Mouse (Mus musculus) midbrain, embryonic 14.5 days (tissue): Measurements from ENCODE around the gene Chst15. TPM values are rescaled to one million over a fixed set of nuclear protein-coding genes. Genes with fewer than 3 reads are reported as not detected.

Experiments
- ATAC-seq: fragments of 200-750 bp; cut with Nextera tagmentation; 2 replicates; pipeline ENCODE4 v1.8.0; 2017; ENCODE audit warnings: moderate number of reproducible peaks, moderate library complexity; ENCODE audit not compliant: low FRiP score, low TSS enrichment
- DNase-seq: peaks from one replicate; pipeline ENCODE4 v3.0.0-alpha.2; 2015
- H3K27ac ChIP-seq: fragments of 300-500 bp; sonication (generic); replicated peaks from 2 replicates; pipeline ENCODE4 v1.5.1; 2014; ENCODE audit warnings: mild to moderate bottlenecking, low read depth, low read length, moderate library complexity
- H3K27me3 ChIP-seq: fragments of 300-500 bp; sonication (generic); 2 replicates; pipeline ENCODE4 v1.6.1; 2014; ENCODE audit warnings: low read length, control low read depth, mixed read lengths; ENCODE audit not compliant: control insufficient read depth, insufficient read depth
- H3K36me3 ChIP-seq: fragments of 300-500 bp; sonication (generic); 2 replicates; pipeline ENCODE4 v1.6.1; 2014; ENCODE audit warnings: low read length, control low read depth; ENCODE audit not compliant: control insufficient read depth, insufficient read depth
- H3K4me1 ChIP-seq: fragments of 300-500 bp; sonication (generic); 2 replicates; pipeline ENCODE4 v1.6.1; 2014; ENCODE audit warnings: mild to moderate bottlenecking, antibody characterized with exemption, low read length, control low read depth; ENCODE audit not compliant: control insufficient read depth, insufficient read depth
- H3K4me2 ChIP-seq: fragments of 300-500 bp; sonication (generic); 2 replicates; pipeline ENCODE4 v1.6.1; 2014; ENCODE audit warnings: mild to moderate bottlenecking, low read length, moderate library complexity
- H3K4me3 ChIP-seq: fragments of 300-500 bp; sonication (generic); replicated peaks from 2 replicates; pipeline ENCODE4 v1.5.1; 2014; ENCODE audit warnings: low read depth, low read length
- H3K9ac ChIP-seq: fragments of 300-500 bp; sonication (generic); replicated peaks from 2 replicates; pipeline ENCODE4 v1.6.1; 2014; ENCODE audit warnings: mild to moderate bottlenecking, low read length, moderate library complexity
- H3K9me3 ChIP-seq: fragments of 300-500 bp; sonication (generic); 2 replicates; pipeline ENCODE4 v1.6.1; 2016; ENCODE audit warnings: low read length, control low read depth, mixed read lengths; ENCODE audit not compliant: control insufficient read depth
- WGBS: fragments of 180-500 bp; shearing (Covaris S2); extraction: QIAGEN DNeasy Blood & Tissue Kit; methylation state at CpG from one replicate; pipeline ENCODE4 v1.1.7; 2014; 5-methylcytosine and 5-hydroxymethylcytosine counted together
- polyA plus RNA-seq: library from polyadenylated mRNA; unstranded; fragments of >200 nt; fragmentation: Nextera tagmentation; extraction: Ambion mirVana; gene quantifications from 2 replicates; pipeline ENCODE4 v1.2.1, GENCODE M21; 2014

Gene Chst15
- polyA plus RNA-seq, 1 experiment from 2014 or later, result 17.8 TPM

DNA sequence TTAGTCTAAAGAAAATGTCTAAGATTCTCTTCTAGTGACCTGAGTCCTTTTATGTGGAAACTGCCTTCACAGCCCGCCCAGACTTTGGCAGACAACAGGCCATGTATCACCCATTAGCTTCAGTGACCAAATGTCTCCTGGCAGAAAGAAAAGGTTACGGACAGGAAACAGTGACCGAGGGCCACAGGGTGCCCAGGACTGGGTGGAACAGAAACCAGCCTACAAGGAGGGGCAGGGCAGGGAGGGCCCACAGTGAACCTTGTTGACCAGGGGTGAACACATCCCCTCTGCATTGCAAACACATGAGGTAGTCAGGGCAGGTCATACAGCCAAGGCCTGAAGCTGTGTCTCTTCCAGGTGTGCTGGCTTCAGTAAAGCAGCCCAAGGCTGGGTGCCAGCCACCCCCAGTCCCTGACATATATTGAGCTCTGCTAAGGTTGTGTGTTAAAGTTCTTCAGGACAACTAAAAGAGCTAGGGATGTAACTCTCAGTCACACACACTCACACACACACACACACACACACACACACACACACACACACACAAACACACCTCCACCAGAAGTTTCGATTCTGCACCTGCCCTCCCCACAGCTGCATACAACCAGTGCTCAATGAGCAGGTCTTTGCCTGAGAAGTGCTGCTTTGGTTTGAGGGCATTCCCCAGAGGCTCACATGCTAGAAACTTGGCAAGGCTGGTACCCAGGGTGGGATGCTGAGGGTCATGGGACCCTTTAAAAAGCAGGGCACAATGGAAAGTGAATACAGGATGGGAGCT is 49.1 kb downstream of the Chst15 start:
- ATAC-seq (no peak), DNase-seq (no peak)
- no peaks in the 10 kb centered on the region for H3K9me3 ChIP-seq
- H3K4me2 ChIP-seq, result no peak overlapping the region
- WGBS, result 94% methylated on average over 4 of the region's 4 CpGs
- peaks cover 8% of the 10 kb centered on the region for H3K36me3 ChIP-seq
- H3K4me3 ChIP-seq, result no peak overlapping the region
- H3K9ac ChIP-seq, result no peak overlapping the region
- no peak overlapping the region for H3K27ac ChIP-seq
- peaks cover 9% of the 10 kb centered on the region; the same call in 1 of the 2 replicates for H3K4me1 ChIP-seq
- no peaks in the 10 kb centered on the region for H3K27me3 ChIP-seq

- no peaks in the 10 kb centered on the region for H3K9me3 ChIP-seq
- ATAC-seq, result no peak
- no peak overlapping the region for H3K9ac ChIP-seq
- H3K4me1 ChIP-seq, result peaks cover 25% of the 10 kb centered on the region; the same call in 1 of the 2 replicates
- WGBS, result 72% methylated on average over 3 of the region's 3 CpGs
- peaks cover 8% of the 10 kb centered on the region for H3K36me3 ChIP-seq
- no peak overlapping the region for H3K4me3 ChIP-seq
- no peak for DNase-seq
- H3K27ac ChIP-seq, result peak overlapping the region; percentile 76
- no peak overlapping the region for H3K4me2 ChIP-seq
- no peaks in the 10 kb centered on the region for H3K27me3 ChIP-seq
Observed at GRCm38 (mm10) chr7:132264763-132265162, 52.3 kb downstream of the Chst15 start.

DNA sequence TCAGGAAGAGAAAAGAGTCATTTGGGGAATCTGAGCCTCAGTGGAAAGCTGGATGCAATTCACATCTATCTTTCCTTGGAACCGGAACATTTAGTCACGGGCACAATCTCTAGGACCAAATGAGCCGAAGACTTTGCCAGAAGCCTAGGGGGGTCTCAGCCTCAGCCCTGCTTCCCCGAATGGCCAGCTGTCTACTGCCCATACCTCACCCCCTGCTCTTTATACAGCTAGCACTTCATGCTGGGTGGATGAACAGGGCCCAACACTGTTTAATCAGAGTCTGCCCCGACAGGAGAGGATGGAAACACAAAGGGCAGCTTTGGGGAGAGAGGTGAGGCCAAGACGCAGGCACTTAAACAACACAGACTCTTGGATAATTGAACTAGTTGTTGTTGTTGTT is 53.8 kb downstream of the Chst15 start:
- peaks cover under 1% of the 10 kb centered on the region for H3K36me3 ChIP-seq
- H3K9me3 ChIP-seq, result no peaks in the 10 kb centered on the region
- H3K4me2 ChIP-seq, result no peak overlapping the region
- no peak for DNase-seq
- no peak for ATAC-seq
- no peak overlapping the region for H3K4me3 ChIP-seq
- peaks cover 25% of the 10 kb centered on the region; the same call in 1 of the 2 replicates for H3K4me1 ChIP-seq
- 19% methylated on average over 6 of the region's 6 CpGs for WGBS
- no peak overlapping the region for H3K9ac ChIP-seq
- H3K27ac ChIP-seq, result peak overlapping the region; percentile 76
- no peaks in the 10 kb centered on the region for H3K27me3 ChIP-seq

DNA sequence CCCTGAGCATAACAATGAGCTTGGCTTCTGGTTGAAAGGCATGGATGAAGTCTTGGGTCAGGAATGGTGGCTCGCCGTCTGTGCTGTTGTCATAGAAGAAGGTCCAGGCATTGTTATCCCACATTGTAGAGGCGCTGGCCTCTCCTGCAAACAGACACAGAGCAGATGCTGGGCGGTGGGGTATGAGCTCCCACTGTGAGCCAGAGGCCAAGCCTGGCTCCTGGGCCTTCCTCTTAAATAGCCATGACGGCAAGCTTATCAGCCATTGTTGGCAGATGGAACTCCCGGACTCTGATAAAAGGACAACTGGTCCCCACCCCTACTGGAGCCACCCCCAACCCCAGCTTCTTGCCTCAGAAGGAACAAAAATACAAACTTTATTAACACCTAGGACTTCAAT is 54.3 kb downstream of the Chst15 start:
- peak; percentile 79 for ATAC-seq

GRCm38 (mm10) chr7:132261885-132262284 is 55.1 kb downstream of the Chst15 start:
- Histone ChIP-seq H3K4me3 (no peak overlapping the region), H3K27me3 (no peaks in the 10 kb centered on the region), H3K4me2 (no peak overlapping the region), H3K27ac (peak overlapping the region; percentile 6; the same call in 1 of the 2 replicates), H3K9me3 (no peaks in the 10 kb centered on the region), H3K9ac (no peak overlapping the region), H3K36me3 (peaks cover 3% of the 10 kb centered on the region; the same call in 1 of the 2 replicates), H3K4me1 (peaks cover 25% of the 10 kb centered on the region; the same call in 1 of the 2 replicates)
- ATAC-seq, result no peak
- no peak for DNase-seq
- 24% methylated on average over 3 of the region's 3 CpGs for WGBS

More for the DNA sequence above, 54.3 kb downstream of the Chst15 start:
- Histone ChIP-seq H3K4me2 (no peak overlapping the region), H3K9me3 (no peaks in the 10 kb centered on the region), H3K4me3 (no peak overlapping the region), H3K36me3 (no peaks in the 10 kb centered on the region; the same call in 1 of the 2 replicates), H3K27me3 (no peaks in the 10 kb centered on the region), H3K9ac (no peak overlapping the region), H3K27ac (peak overlapping the region; percentile 76), H3K4me1 (peaks cover 25% of the 10 kb centered on the region; the same call in 1 of the 2 replicates)
- 3% methylated on average over 6 of the region's 6 CpGs for WGBS
- peak; percentile 62 for DNase-seq

GRCm38 (mm10) chr7:132260632-132261031 is 56.4 kb downstream of the Chst15 start:
- no peak overlapping the region for H3K27ac ChIP-seq
- H3K4me3 ChIP-seq, result no peak overlapping the region
- ATAC-seq (no peak), DNase-seq (no peak)
- H3K36me3 ChIP-seq, result 0 out of 2 replicates have a peak, but pooled peaks cover 3% of the 10 kb centered on the region
- H3K9me3 ChIP-seq, result no peaks in the 10 kb centered on the region
- no peak overlapping the region for H3K4me2 ChIP-seq
- H3K9ac ChIP-seq, result no peak overlapping the region
- 73% methylated on average over 5 of the region's 5 CpGs for WGBS
- no peaks in the 10 kb centered on the region for H3K27me3 ChIP-seq
- H3K4me1 ChIP-seq, result peaks cover 25% of the 10 kb centered on the region; the same call in 1 of the 2 replicates

- H3K27me3 ChIP-seq, result no peaks in the 10 kb centered on the region
- peaks cover 20% of the 10 kb centered on the region; the same call in 1 of the 2 replicates for H3K4me1 ChIP-seq
- H3K36me3 ChIP-seq, result 0 out of 2 replicates have a peak, but pooled peaks cover 3% of the 10 kb centered on the region
- no peak overlapping the region for H3K27ac ChIP-seq
- no peak for DNase-seq
- H3K9ac ChIP-seq, result no peak overlapping the region
- no peak for ATAC-seq
- WGBS, result 49% methylated on average over 7 of the region's 7 CpGs
- H3K4me2 ChIP-seq, result no peak overlapping the region
- no peaks in the 10 kb centered on the region for H3K9me3 ChIP-seq
- no peak overlapping the region for H3K4me3 ChIP-seq
Observed at GRCm38 (mm10) chr7:132258817-132259216, 58.2 kb downstream of the Chst15 start.

DNA sequence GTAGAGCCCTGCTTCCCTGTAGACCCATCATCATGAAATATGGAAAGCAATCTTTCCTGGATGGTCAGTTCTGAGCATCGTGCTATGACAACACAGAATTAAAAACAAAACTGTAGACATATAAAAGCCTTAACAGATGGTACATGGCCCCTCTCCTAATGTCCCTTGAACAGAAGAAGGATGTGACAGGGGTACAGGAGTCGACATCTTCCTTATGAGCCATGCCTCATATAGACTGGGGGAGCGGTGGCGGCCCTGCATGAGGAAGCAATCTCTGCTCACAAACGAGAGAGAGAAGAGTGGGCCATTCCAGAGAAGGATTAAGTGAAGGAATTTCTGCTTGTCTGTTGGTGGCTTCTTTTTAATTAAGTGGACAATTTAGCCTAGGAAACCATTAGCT is 58.8 kb downstream of the Chst15 start:
- H3K4me1 ChIP-seq, result peaks cover 20% of the 10 kb centered on the region; the same call in 1 of the 2 replicates
- H3K9ac ChIP-seq, result no peak overlapping the region
- no peak overlapping the region for H3K4me3 ChIP-seq
- H3K9me3 ChIP-seq, result no peaks in the 10 kb centered on the region
- 0 out of 2 replicates have a peak, but pooled peaks cover 3% of the 10 kb centered on the region for H3K36me3 ChIP-seq
- no peak overlapping the region for H3K4me2 ChIP-seq
- DNase-seq (no peak), ATAC-seq (no peak)
- 69% methylated on average over 5 of the region's 5 CpGs for WGBS
- H3K27ac ChIP-seq, result no peak overlapping the region
- H3K27me3 ChIP-seq, result no peaks in the 10 kb centered on the region

DNA sequence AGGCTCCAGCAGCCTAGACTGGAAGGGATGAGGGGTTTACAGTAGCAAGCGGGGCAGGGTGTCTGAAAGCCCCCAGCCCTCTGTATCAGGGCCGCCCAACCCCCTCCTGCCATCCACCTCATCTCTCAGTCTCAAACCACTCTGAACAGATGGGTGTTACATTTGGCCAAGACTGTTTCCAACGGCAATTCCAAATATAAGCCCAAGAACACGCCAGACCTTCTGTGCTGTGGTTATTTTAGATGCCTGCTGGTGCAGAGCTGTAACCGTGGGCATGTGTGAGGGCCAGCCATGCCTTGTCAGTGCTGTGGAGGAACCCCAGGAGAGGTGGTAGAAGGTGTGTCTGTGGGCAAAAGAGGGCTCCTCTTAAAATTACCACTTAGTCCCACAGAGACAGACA is 63.5 kb downstream of the Chst15 start:
- no peak overlapping the region for H3K4me3 ChIP-seq
- WGBS, result 86% methylated on average over 5 of the region's 5 CpGs
- H3K4me1 ChIP-seq, result 0 out of 2 replicates have a peak, but pooled peaks cover 3% of the 10 kb centered on the region
- no peak overlapping the region for H3K4me2 ChIP-seq
- ATAC-seq, result no peak
- DNase-seq, result no peak
- H3K9me3 ChIP-seq, result no peaks in the 10 kb centered on the region
- H3K36me3 ChIP-seq, result 0 out of 2 replicates have a peak, but pooled peaks cover 3% of the 10 kb centered on the region
- H3K27ac ChIP-seq, result no peak overlapping the region
- H3K27me3 ChIP-seq, result no peaks in the 10 kb centered on the region
- no peak overlapping the region for H3K9ac ChIP-seq
